ENCODE assay signal across 15 mouse cellular contexts in the genomic region with DNA sequence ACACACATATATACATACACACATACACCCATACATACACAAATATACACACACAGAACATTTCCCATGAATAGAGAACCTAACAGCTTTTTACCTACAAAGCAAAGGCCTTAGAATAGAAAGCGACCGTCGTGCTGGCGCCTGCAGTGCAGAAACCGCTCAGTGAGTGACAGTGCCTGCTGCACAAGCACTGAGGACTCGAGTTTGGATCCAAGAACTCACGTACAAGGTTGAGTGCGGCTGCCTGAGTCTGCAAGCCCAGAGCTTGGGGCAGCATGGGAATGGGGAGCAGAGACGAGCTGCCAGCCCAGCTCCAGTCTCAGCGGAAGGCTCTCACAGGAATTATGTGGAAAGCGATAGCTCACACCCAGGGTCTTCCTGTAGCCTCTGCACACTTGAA. TPM values are rescaled to one million over a fixed set of nuclear protein-coding genes. Genes with fewer than 3 reads are reported as not detected.
A peak's percentile ranks its signal among the peaks of the same experiment; 100 is the strongest.
DNase-seq lines count a peak whose midpoint lies in the region; ATAC-seq lines count a peak whose summit lies in the region.
"Had no signal": no experiment of that assay in that cellular context is flagged by ENCODE, and none has a peak within 500 bp of the region (broad histone marks: within the 10 kb centered on the region; RNA-seq: fewer than 3 reads in every experiment).

No protein-coding gene starts in this region.

- H3K27me3 ChIP-seq in forebrain, embryonic 16.5 days (replicated peaks; ENCODE audit: control insufficient read depth, insufficient read depth, low read length) = no peaks in the 10 kb centered on the region
- H3K27me3 ChIP-seq in forebrain, embryonic 10.5 days (ENCODE audit: poor library complexity, severe bottlenecking) = no peaks in the 10 kb centered on the region
- H3K27me3 ChIP-seq in heart, embryonic 16.5 days (ENCODE audit: control insufficient read depth, insufficient read depth, low read length) = no peaks in the 10 kb centered on the region
- no peaks in the 10 kb centered on the region for H3K27me3 ChIP-seq in midbrain, embryonic 15.5 days (replicated peaks)
- no peaks in the 10 kb centered on the region for H3K27me3 ChIP-seq in midbrain, embryonic 14.5 days (ENCODE audit: control insufficient read depth, insufficient read depth, low read length)
- H3K27me3 ChIP-seq in stomach, embryonic 15.5 days (replicated peaks) = no peaks in the 10 kb centered on the region
- H3K27me3 ChIP-seq: kidney, embryonic 15.5 days; Patski had no signal

- H3K4me2 ChIP-seq in forebrain, embryonic 16.5 days (ENCODE audit: low read length) = no peak overlapping the region
- H3K4me2 ChIP-seq in heart, embryonic 16.5 days (ENCODE audit: low read depth, low read length) = no peak overlapping the region
- H3K4me2 ChIP-seq in midbrain, embryonic 15.5 days = no peak overlapping the region
- no peak overlapping the region for H3K4me2 ChIP-seq in midbrain, embryonic 14.5 days (ENCODE audit: low read length)
- no peak overlapping the region for H3K4me2 ChIP-seq in stomach, embryonic 15.5 days
- H3K4me2 ChIP-seq: kidney, embryonic 15.5 days had no signal

- no peak overlapping the region for H3K4me3 ChIP-seq in forebrain, embryonic 16.5 days (replicated peaks; ENCODE audit: low read length)
- no peak overlapping the region for H3K4me3 ChIP-seq in forebrain, embryonic 10.5 days
- H3K4me3 ChIP-seq in heart, embryonic 16.5 days (ENCODE audit: low read length) = no peak overlapping the region
- H3K4me3 ChIP-seq in midbrain, embryonic 15.5 days = no peak overlapping the region
- H3K4me3 ChIP-seq in midbrain, embryonic 14.5 days (replicated peaks; ENCODE audit: low read depth, low read length) = no peak overlapping the region
- no peak overlapping the region for H3K4me3 ChIP-seq in stomach, embryonic 15.5 days (replicated peaks)
- H3K4me3 ChIP-seq: hindbrain, embryonic 10.5 days; kidney, embryonic 15.5 days; layer of hippocampus, adult 2 months; left cerebral cortex, adult 2 months had no signal

- H3K9ac ChIP-seq in forebrain, embryonic 16.5 days (replicated peaks; ENCODE audit: low read depth, low read length) = no peak overlapping the region
- no peak overlapping the region for H3K9ac ChIP-seq in heart, embryonic 16.5 days (ENCODE audit: low read length)
- no peak overlapping the region for H3K9ac ChIP-seq in midbrain, embryonic 15.5 days
- H3K9ac ChIP-seq in midbrain, embryonic 14.5 days (replicated peaks; ENCODE audit: low read length) = no peak overlapping the region
- H3K9ac ChIP-seq in stomach, embryonic 15.5 days = no peak overlapping the region
- H3K9ac ChIP-seq: kidney, embryonic 15.5 days had no signal

- H3K9me3 ChIP-seq in forebrain, embryonic 16.5 days (ENCODE audit: control insufficient read depth, low read length) = no peaks in the 10 kb centered on the region
- no peaks in the 10 kb centered on the region for H3K9me3 ChIP-seq in forebrain, embryonic 10.5 days
- H3K9me3 ChIP-seq in heart, embryonic 16.5 days (replicated peaks; ENCODE audit: control insufficient read depth, low read length) = no peaks in the 10 kb centered on the region
- H3K9me3 ChIP-seq in midbrain, embryonic 15.5 days = no peaks in the 10 kb centered on the region
- no peaks in the 10 kb centered on the region for H3K9me3 ChIP-seq in midbrain, embryonic 14.5 days (ENCODE audit: control insufficient read depth, low read length)
- H3K9me3 ChIP-seq in stomach, embryonic 15.5 days = no peaks in the 10 kb centered on the region
- H3K9me3 ChIP-seq: hindbrain, embryonic 10.5 days; kidney, embryonic 15.5 days had no signal

- no peak for DNase-seq in forebrain, embryonic 10.5 days (ENCODE audit: extremely low spot score, low spot score)
- no peak for DNase-seq in heart, postnatal 25 days (ENCODE audit: low spot score)
- DNase-seq in midbrain, embryonic 14.5 days = no peak
- no peak for DNase-seq in thymus, postnatal 4 days
- DNase-seq: cerebellum, adult 11-12 months; thymus, postnatal 36 days had no signal

- intact Hi-C loops in heart, postnatal 25 days (cut with DNase I) = loop anchor here (2.0 kb wide), 1 partner anchor 18 kb away; no protein-coding TSS in a partner anchor

- H3K36me3 ChIP-seq in forebrain, embryonic 16.5 days (ENCODE audit: control insufficient read depth, insufficient read depth) = no peaks in the 10 kb centered on the region
- H3K36me3 ChIP-seq in forebrain, embryonic 10.5 days (replicated peaks) = peaks cover 16% of the 10 kb centered on the region; the same call in 1 of the 2 replicates
- H3K36me3 ChIP-seq in heart, embryonic 16.5 days (ENCODE audit: control insufficient read depth, insufficient read depth) = peaks cover 3% of the 10 kb centered on the region
- no peaks in the 10 kb centered on the region for H3K36me3 ChIP-seq in midbrain, embryonic 15.5 days (replicated peaks)
- no peaks in the 10 kb centered on the region for H3K36me3 ChIP-seq in midbrain, embryonic 14.5 days (ENCODE audit: control insufficient read depth, insufficient read depth, low read length)
- H3K36me3 ChIP-seq in stomach, embryonic 15.5 days = no peaks in the 10 kb centered on the region

- H3K27ac ChIP-seq in forebrain, embryonic 16.5 days (ENCODE audit: low read length) = no peak overlapping the region
- H3K27ac ChIP-seq in forebrain, embryonic 10.5 days = no peak overlapping the region
- peak overlapping the region; percentile 66 for H3K27ac ChIP-seq in heart, embryonic 16.5 days (ENCODE audit: low read length)
- 0 out of 2 replicates have a peak overlapping the region, but pooled peaks have one; percentile 6 for H3K27ac ChIP-seq in midbrain, embryonic 15.5 days
- no peak overlapping the region for H3K27ac ChIP-seq in midbrain, embryonic 14.5 days (replicated peaks; ENCODE audit: low read depth, low read length)
- peak overlapping the region; percentile 28; the same call in 1 of the 2 replicates for H3K27ac ChIP-seq in stomach, embryonic 15.5 days
- H3K27ac ChIP-seq: layer of hippocampus, adult 2 months; left cerebral cortex, adult 2 months had no signal

- WGBS in forebrain, embryonic 16.5 days = 62% methylated on average over 11 of the region's 11 CpGs
- WGBS in forebrain, embryonic 10.5 days = 92% methylated on average over 11 of the region's 11 CpGs
- WGBS in heart, embryonic 16.5 days = 60% methylated on average over 11 of the region's 11 CpGs
- 75% methylated on average over 11 of the region's 11 CpGs for WGBS in midbrain, embryonic 15.5 days
- WGBS in midbrain, embryonic 14.5 days = 80% methylated on average over 11 of the region's 11 CpGs
- 67% methylated on average over 11 of the region's 11 CpGs for WGBS in stomach, embryonic 15.5 days

- ATAC-seq in forebrain, embryonic 16.5 days = peak; percentile 50
- no peak for ATAC-seq in heart, embryonic 16.5 days (replicated peaks; ENCODE audit: extremely low read depth, insufficient read depth, low FRiP score)
- 0 out of 2 replicates have a peak, but pooled peaks have one; percentile 24 for ATAC-seq in midbrain, embryonic 15.5 days (replicated peaks)
- no peak for ATAC-seq in midbrain, embryonic 14.5 days (ENCODE audit: low FRiP score, low TSS enrichment)
- no peak for ATAC-seq in stomach, embryonic 15.5 days (ENCODE audit: insufficient read depth, low FRiP score, low read depth)

- H3K4me1 ChIP-seq in forebrain, embryonic 16.5 days (replicated peaks; ENCODE audit: control insufficient read depth, insufficient read depth, low read length) = peaks cover 14% of the 10 kb centered on the region
- H3K4me1 ChIP-seq in forebrain, embryonic 10.5 days = peaks cover 17% of the 10 kb centered on the region
- H3K4me1 ChIP-seq in heart, embryonic 16.5 days (ENCODE audit: control insufficient read depth, insufficient read depth, low read length) = peaks cover 22% of the 10 kb centered on the region
- peaks cover 10% of the 10 kb centered on the region for H3K4me1 ChIP-seq in midbrain, embryonic 15.5 days
- no peaks in the 10 kb centered on the region for H3K4me1 ChIP-seq in midbrain, embryonic 14.5 days (ENCODE audit: control insufficient read depth, insufficient read depth, low read length)
- H3K4me1 ChIP-seq in stomach, embryonic 15.5 days = peaks cover 45% of the 10 kb centered on the region

RNA-seq across cellular contexts. Expression of a gene that starts 43.7 kb away (rescaled TPM):
- polyA plus RNA-seq in forebrain, embryonic 16.5 days (2015; fragmentation: Nextera tagmentation; extraction: Ambion mirVana) = 2.1 and 2.2 TPM in 2 replicates
- polyA plus RNA-seq in forebrain, embryonic 10.5 days (2016; fragmentation: Nextera tagmentation; extraction: Ambion mirVana) = 1.5 and 1.8 TPM in 2 replicates
- 4.5 and 6.3 TPM in 2 replicates for polyA plus RNA-seq in heart, embryonic 16.5 days (2015; fragmentation: Nextera tagmentation; extraction: Ambion mirVana)
- total RNA-seq in heart, postnatal 25 days (2021) = 10 to 100 TPM; 63.5 to 63.6 TPM
- 2.3 TPM in 2 replicates for polyA plus RNA-seq in midbrain, embryonic 15.5 days (2015; fragmentation: Nextera tagmentation; extraction: Ambion mirVana)
- 2.0 and 2.4 TPM in 2 replicates for polyA plus RNA-seq in midbrain, embryonic 14.5 days (2014; fragmentation: Nextera tagmentation; extraction: Ambion mirVana)
- polyA plus RNA-seq in stomach, embryonic 15.5 days (2015; fragmentation: Nextera tagmentation; extraction: Ambion mirVana) = 6.8 and 6.9 TPM in 2 replicates

Comparison
In these comparisons a context has a peak if more than half of its experiments do, and no peak if none do; other contexts are left out.
1. ATAC-seq: peak in forebrain, embryonic 16.5 days (single experiment) and midbrain, embryonic 15.5 days (single experiment); none in heart, embryonic 16.5 days (single experiment), midbrain, embryonic 14.5 days (single experiment) and stomach, embryonic 15.5 days (single experiment).
2. H3K27ac ChIP-seq: peak in heart, embryonic 16.5 days (single experiment), midbrain, embryonic 15.5 days (single experiment) and stomach, embryonic 15.5 days (single experiment); none in forebrain, embryonic 16.5 days (single experiment), forebrain, embryonic 10.5 days (single experiment) and midbrain, embryonic 14.5 days (single experiment).